ENCODE assay signal across 8 mouse cellular contexts in genomic region chr17:56461771-56462743, GRCm38 (mm10). TPM values are rescaled to one million over a fixed set of nuclear protein-coding genes. Genes with fewer than 3 reads are reported as not detected.
DNase-seq lines count a peak whose midpoint lies in the region; ATAC-seq lines count a peak whose summit lies in the region.

No protein-coding gene starts in this region.

- ATAC-seq in forebrain, embryonic 11.5 days (replicated peaks; ENCODE audit: low FRiP score) = peak; percentile 93
- ATAC-seq in heart, embryonic 16.5 days (replicated peaks; ENCODE audit: extremely low read depth, insufficient read depth, low FRiP score) = peak; percentile 91
- peak; percentile 88 for ATAC-seq in liver, embryonic 15.5 days (ENCODE audit: insufficient read depth)
- ATAC-seq in neural tube, embryonic 12.5 days (ENCODE audit: low FRiP score, low read depth) = peak; percentile 93

- peaks cover 8% of the 10 kb centered on the region for H3K4me1 ChIP-seq in forebrain, embryonic 11.5 days (replicated peaks; ENCODE audit: control insufficient read depth, insufficient read depth, low read length)
- peaks cover 24% of the 10 kb centered on the region for H3K4me1 ChIP-seq in heart, embryonic 16.5 days (ENCODE audit: control insufficient read depth, insufficient read depth, low read length)
- H3K4me1 ChIP-seq in liver, embryonic 15.5 days (replicated peaks) = peaks cover 35% of the 10 kb centered on the region
- peaks cover 56% of the 10 kb centered on the region for H3K4me1 ChIP-seq in neural tube, embryonic 12.5 days

- H3K4me3 ChIP-seq in forebrain, embryonic 11.5 days (ENCODE audit: low read depth, low read length) = peak overlapping the region; percentile 56
- peak overlapping the region; percentile 82 for H3K4me3 ChIP-seq in heart, embryonic 16.5 days (ENCODE audit: low read length)
- H3K4me3 ChIP-seq in liver, embryonic 15.5 days (replicated peaks) = peak overlapping the region; percentile 64
- H3K4me3 ChIP-seq in neural tube, embryonic 12.5 days = peak overlapping the region; percentile 45

- peak overlapping the region; percentile 96 for H3K4me2 ChIP-seq in forebrain, embryonic 11.5 days (ENCODE audit: low read depth, low read length, severe bottlenecking)
- peak overlapping the region; percentile 97 for H3K4me2 ChIP-seq in heart, embryonic 16.5 days (ENCODE audit: low read depth, low read length)
- H3K4me2 ChIP-seq in liver, embryonic 15.5 days = peak overlapping the region; percentile 92
- H3K4me2 ChIP-seq in neural tube, embryonic 12.5 days (replicated peaks) = peak overlapping the region; percentile 91

- peak overlapping the region; percentile 92 for H3K27ac ChIP-seq in forebrain, embryonic 11.5 days (ENCODE audit: low read depth, low read length)
- H3K27ac ChIP-seq in heart, embryonic 16.5 days (ENCODE audit: low read length) = peak overlapping the region; percentile 96
- H3K27ac ChIP-seq in liver, embryonic 15.5 days (replicated peaks) = peak overlapping the region; percentile 79
- H3K27ac ChIP-seq in neural tube, embryonic 12.5 days = peak overlapping the region; percentile 72

- WGBS in forebrain, embryonic 11.5 days = under 1% methylated on average over 77 of the region's 77 CpGs
- under 1% methylated on average over 77 of the region's 77 CpGs for WGBS in heart, embryonic 16.5 days
- WGBS in liver, embryonic 15.5 days (ENCODE audit: insufficient replicate concordance) = under 1% methylated on average over 77 of the region's 77 CpGs
- WGBS in neural tube, embryonic 12.5 days = under 1% methylated on average over 77 of the region's 77 CpGs

- H3K9ac ChIP-seq in forebrain, embryonic 11.5 days (ENCODE audit: low read length) = peak overlapping the region; percentile 82
- peak overlapping the region; percentile 92 for H3K9ac ChIP-seq in heart, embryonic 16.5 days (ENCODE audit: low read length)
- H3K9ac ChIP-seq in liver, embryonic 15.5 days = peak overlapping the region; percentile 56
- H3K9ac ChIP-seq in neural tube, embryonic 12.5 days = peak overlapping the region; percentile 62

- H3K9me3 ChIP-seq in forebrain, embryonic 11.5 days (ENCODE audit: control insufficient read depth, low read length) = no peaks in the 10 kb centered on the region
- no peaks in the 10 kb centered on the region for H3K9me3 ChIP-seq in heart, embryonic 16.5 days (replicated peaks; ENCODE audit: control insufficient read depth, low read length)
- H3K9me3 ChIP-seq in liver, embryonic 15.5 days (replicated peaks) = no peaks in the 10 kb centered on the region
- no peaks in the 10 kb centered on the region for H3K9me3 ChIP-seq in neural tube, embryonic 12.5 days

- DNase-seq in CD8-positive naive resting alpha-beta T cell, adult 2 months (ENCODE audit: low read depth in 2 of 2, low spot score in 2 of 2) = peak; percentile 86 to 93
- peak; percentile 93 for DNase-seq in c-Kit-positive CD71-positive TER-119-negative erythroid progenitor cells, embryonic 14.5 days (ENCODE audit: low read depth)
- DNase-seq in forebrain, embryonic 11.5 days (ENCODE audit: low spot score) = peak; percentile 100
- peak; percentile 99 for DNase-seq in kidney, postnatal 36 days
- DNase-seq in telencephalon, adult 2 months (ENCODE audit: low read depth, low spot score) = peak; percentile 96

- no peaks in the 10 kb centered on the region for H3K27me3 ChIP-seq in forebrain, embryonic 11.5 days (ENCODE audit: control insufficient read depth, insufficient read depth, low read length)
- H3K27me3 ChIP-seq in heart, embryonic 16.5 days (ENCODE audit: control insufficient read depth, insufficient read depth, low read length) = no peaks in the 10 kb centered on the region
- peaks cover 10% of the 10 kb centered on the region; the same call in 1 of the 2 replicates for H3K27me3 ChIP-seq in liver, embryonic 15.5 days
- no peaks in the 10 kb centered on the region for H3K27me3 ChIP-seq in neural tube, embryonic 12.5 days (replicated peaks)

- no peaks in the 10 kb centered on the region; the same call in 1 of the 2 replicates for H3K36me3 ChIP-seq in forebrain, embryonic 11.5 days (ENCODE audit: control insufficient read depth, insufficient read depth, low read length)
- H3K36me3 ChIP-seq in heart, embryonic 16.5 days (ENCODE audit: control insufficient read depth, insufficient read depth) = peaks cover 2% of the 10 kb centered on the region; the same call in 1 of the 2 replicates
- no peaks in the 10 kb centered on the region for H3K36me3 ChIP-seq in liver, embryonic 15.5 days (replicated peaks)
- peaks cover 17% of the 10 kb centered on the region for H3K36me3 ChIP-seq in neural tube, embryonic 12.5 days

RNA-seq across cellular contexts. Expression of gene Ptprs, which starts 14.2 kb away (rescaled TPM):
- polyA plus RNA-seq in forebrain, embryonic 11.5 days (2014; fragmentation: Nextera tagmentation; extraction: Ambion mirVana) = 210 and 218 TPM in 2 replicates
- 33.9 and 39.7 TPM in 2 replicates for polyA plus RNA-seq in heart, embryonic 16.5 days (2015; fragmentation: Nextera tagmentation; extraction: Ambion mirVana)
- polyA plus RNA-seq in liver, embryonic 15.5 days (2015; fragmentation: Nextera tagmentation; extraction: Ambion mirVana) = 5.5 and 6.1 TPM in 2 replicates
- polyA plus RNA-seq in neural tube, embryonic 12.5 days (2016; fragmentation: Nextera tagmentation; extraction: Ambion mirVana) = 294 and 314 TPM in 2 replicates

RNA-seq across cellular contexts. Expression of gene Znrf4, which starts 50.2 kb away (rescaled TPM):
- not detected in 2 replicates for polyA plus RNA-seq in forebrain, embryonic 11.5 days (2014; fragmentation: Nextera tagmentation; extraction: Ambion mirVana)
- not detected in 2 replicates for polyA plus RNA-seq in heart, embryonic 16.5 days (2015; fragmentation: Nextera tagmentation; extraction: Ambion mirVana)
- not detected in 2 replicates for polyA plus RNA-seq in liver, embryonic 15.5 days (2015; fragmentation: Nextera tagmentation; extraction: Ambion mirVana)
- polyA plus RNA-seq in neural tube, embryonic 12.5 days (2016; fragmentation: Nextera tagmentation; extraction: Ambion mirVana) = not detected in 2 replicates

Comparison
In these comparisons a context has a peak if more than half of its experiments do, and no peak if none do; other contexts are left out.
1. Peak in every context shown above with its lines: DNase-seq, ATAC-seq, H3K4me3 ChIP-seq and H3K27ac ChIP-seq.